Mouse (Mus musculus) intestine, postnatal 0 days (tissue): Measurements from ENCODE around the gene Jak3. TPM values are rescaled to one million over a fixed set of nuclear protein-coding genes. Genes with fewer than 3 reads are reported as not detected.
"Not testable (repeated sequence)": the region's sequence is repeated elsewhere in the genome, so short reads cannot be mapped to it uniquely, and the experiment has no call there.

ENCODE experiments used
- ATAC-seq: fragments of 200-750 bp; cut with Nextera tagmentation; 2 replicates; pipeline ENCODE4 v1.8.0; 2017; ENCODE audit warnings: mild to moderate bottlenecking, moderate TSS enrichment, moderate library complexity
- H3K27ac ChIP-seq: fragments of 300-500 bp; sonication (generic); 2 replicates; pipeline ENCODE4 v1.5.1; 2014; ENCODE audit warnings: mild to moderate bottlenecking, low read depth, low read length, moderate library complexity
- H3K27me3 ChIP-seq: fragments of 300-500 bp; sonication (generic); replicated peaks from 2 replicates; pipeline ENCODE4 v1.6.1; 2014; ENCODE audit warnings: low read length, mixed read lengths; ENCODE audit not compliant: control insufficient read depth, insufficient read depth
- H3K36me3 ChIP-seq: fragments of 300-500 bp; sonication (generic); 2 replicates; pipeline ENCODE4 v1.6.1; 2014; ENCODE audit warnings: mild to moderate bottlenecking, moderate library complexity; ENCODE audit not compliant: control insufficient read depth, insufficient read depth
- H3K4me1 ChIP-seq: fragments of 300-500 bp; sonication (generic); replicated peaks from 2 replicates; pipeline ENCODE4 v1.6.1; 2014; ENCODE audit warnings: antibody characterized with exemption, low read length, mixed read lengths; ENCODE audit not compliant: control insufficient read depth, insufficient read depth
- H3K4me2 ChIP-seq: fragments of 300-500 bp; sonication (generic); replicated peaks from 2 replicates; pipeline ENCODE4 v1.6.1; 2014; ENCODE audit warnings: low read depth, mild to moderate bottlenecking, moderate library complexity
- H3K4me3 ChIP-seq: fragments of 300-500 bp; sonication (generic); 2 replicates; pipeline ENCODE4 v1.5.1; 2014; ENCODE audit warnings: low read depth, low read length
- H3K9ac ChIP-seq: fragments of 300-500 bp; sonication (generic); 2 replicates; pipeline ENCODE4 v1.6.1; 2014; ENCODE audit warnings: mild to moderate bottlenecking, low read depth, low read length
- H3K9me3 ChIP-seq: fragments of 300-500 bp; sonication (generic); 2 replicates; pipeline ENCODE4 v1.6.1; 2016; ENCODE audit warnings: mixed run types; ENCODE audit not compliant: control insufficient read depth
- CTCF ChIP-seq: sonication (generic); IDR thresholded peaks from 2 replicates; pipeline ENCODE4 v1.5.1; 2016; ENCODE audit warnings: low read depth, mild to moderate bottlenecking, control low read depth, antibody characterized with exemption, moderate library complexity
- WGBS: fragments of 180-500 bp; shearing (Covaris S2); extraction: QIAGEN DNeasy Blood & Tissue Kit; methylation state at CpG from one replicate; pipeline ENCODE4 v1.1.7; 2014; 5-methylcytosine and 5-hydroxymethylcytosine counted together
- polyA plus RNA-seq: library from polyadenylated mRNA; unstranded; fragments of >200 nt; fragmentation: Nextera tagmentation; extraction: Ambion mirVana; gene quantifications from 2 replicates; pipeline ENCODE4 v1.2.1, GENCODE M21; 2015

Gene Jak3
- polyA plus RNA-seq, 1 experiment from 2014 or later: 5.7 TPM

DNA sequence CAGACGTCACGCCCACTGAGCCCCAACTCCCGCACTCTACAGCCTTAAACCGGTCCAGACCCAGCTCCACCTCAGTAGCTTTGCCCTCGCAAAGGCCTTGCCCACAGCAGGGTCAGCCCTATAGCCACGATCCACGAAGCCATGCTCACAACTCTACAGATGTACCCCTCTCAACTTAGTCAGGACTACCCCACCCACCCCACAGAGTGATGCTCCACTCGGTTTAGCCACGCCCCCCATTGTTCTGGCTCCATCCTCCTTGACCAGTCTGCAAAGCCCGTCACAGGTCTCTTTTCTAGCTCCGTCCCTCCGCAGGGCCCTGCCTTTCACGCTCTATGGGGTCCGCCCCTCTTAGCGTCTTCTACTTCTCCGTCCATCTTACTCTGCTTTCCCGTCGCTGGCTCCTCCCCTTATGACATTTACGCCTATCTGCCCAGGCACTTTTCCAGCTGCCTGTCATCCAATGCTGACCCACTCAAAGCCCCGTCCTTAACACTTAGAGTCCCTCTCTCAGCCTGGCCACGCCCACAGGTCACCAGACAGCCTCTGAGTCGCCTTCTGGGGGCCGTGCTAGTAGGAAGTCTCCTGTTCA, 10.1 kb downstream of the Jak3 start:
- Histone ChIP-seq H3K9ac (no peak overlapping the region), H3K36me3 (peaks cover 13% of the 10 kb centered on the region; the same call in 1 of the 2 replicates), H3K4me1 (peaks cover 4% of the 10 kb centered on the region; the same call in 1 of the 2 replicates), H3K9me3 (no peaks in the 10 kb centered on the region), H3K27me3 (peaks cover 71% of the 10 kb centered on the region), H3K4me2 (peak overlapping the region; percentile 52), H3K27ac (no peak overlapping the region), H3K4me3 (peak overlapping the region; percentile 23)
- TF ChIP-seq CTCF: no peak
- ATAC-seq: peak; percentile 16; the same call in 1 of the 2 replicates
- 7% methylated on average over 23 of the region's 23 CpGs for WGBS

DNA sequence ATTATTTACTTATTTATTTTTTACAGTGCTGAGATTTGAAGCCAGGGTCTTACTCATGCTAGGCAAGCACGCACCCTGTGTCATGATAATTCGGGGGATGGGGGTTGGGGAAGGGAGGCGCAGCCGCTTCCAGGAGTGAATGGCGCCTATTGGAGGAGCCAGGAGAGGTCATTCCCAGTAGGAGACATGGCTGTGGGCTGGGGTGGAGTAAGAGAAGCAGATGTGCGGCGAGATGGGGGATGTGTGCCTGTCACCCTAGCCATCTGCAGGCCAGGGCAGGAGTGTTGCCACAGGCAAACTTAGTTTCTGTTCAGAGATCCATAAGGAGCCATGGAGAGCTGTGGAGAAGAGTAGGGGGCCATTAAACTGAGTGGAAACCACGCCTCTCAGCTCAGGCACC, 11.5 kb downstream of the Jak3 start:
- no peak for TF ChIP-seq CTCF
- H3K9me3 ChIP-seq: no peaks in the 10 kb centered on the region
- no peak overlapping the region for H3K4me3 ChIP-seq
- peaks cover 70% of the 10 kb centered on the region for H3K27me3 ChIP-seq
- ATAC-seq: no peak
- WGBS: 14% methylated on average over 8 of the region's 8 CpGs
- peaks cover 4% of the 10 kb centered on the region; the same call in 1 of the 2 replicates for H3K4me1 ChIP-seq
- peaks cover 17% of the 10 kb centered on the region; the same call in 1 of the 2 replicates for H3K36me3 ChIP-seq
- H3K9ac ChIP-seq: no peak overlapping the region
- no peak overlapping the region for H3K27ac ChIP-seq
- H3K4me2 ChIP-seq: no peak overlapping the region

DNA sequence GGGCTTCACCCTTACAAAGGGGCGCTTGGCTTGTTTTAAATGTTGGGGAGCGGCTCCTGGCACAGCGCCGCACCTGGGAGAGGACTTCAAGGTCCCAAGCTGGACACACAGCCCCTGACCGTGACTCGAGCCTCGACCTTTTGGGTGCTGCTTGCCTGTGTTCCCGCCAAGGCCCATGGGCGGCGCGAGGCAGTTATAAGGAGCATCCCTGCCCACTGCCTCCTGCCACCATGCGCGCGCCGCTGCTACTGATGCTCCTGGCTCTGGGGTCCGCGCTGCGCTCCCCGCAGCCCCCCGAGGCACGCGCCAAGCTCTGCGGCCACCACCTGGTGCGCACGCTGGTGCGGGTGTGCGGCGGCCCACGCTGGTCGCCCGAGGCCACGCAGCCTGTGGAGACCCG, 12.9 kb downstream of the Jak3 start, which contains the start of gene Insl3:
TSS of gene Insl3 (plus strand) at position 187 of the 400 bp plus-strand sequence.
- ATAC-seq: no peak

DNA sequence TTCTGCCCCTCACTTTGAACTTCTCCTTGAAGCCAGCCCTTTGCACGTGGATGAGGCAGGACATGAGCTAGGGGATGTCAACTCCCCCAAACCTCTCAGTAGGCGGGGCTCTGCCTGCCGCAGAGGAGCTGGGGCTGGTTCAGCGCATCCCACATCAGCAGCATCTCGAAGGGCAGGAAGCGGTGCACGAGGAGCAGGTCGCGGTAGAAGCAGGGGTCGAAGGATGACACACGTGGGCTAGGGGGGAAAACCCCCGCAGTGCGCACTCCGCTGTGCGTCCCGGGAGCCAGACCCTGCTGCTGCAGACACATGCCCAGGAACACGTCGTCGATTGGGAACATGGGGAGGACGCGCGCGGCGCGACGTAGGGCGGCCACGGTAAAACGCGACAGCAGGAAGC, 16.4 kb downstream of the Jak3 start:
- Histone ChIP-seq H3K27ac (no peak overlapping the region), H3K9ac (no peak overlapping the region), H3K27me3 (peaks cover 50% of the 10 kb centered on the region), H3K4me3 (no peak overlapping the region), H3K36me3 (peaks cover 19% of the 10 kb centered on the region; the same call in 1 of the 2 replicates), H3K9me3 (no peaks in the 10 kb centered on the region), H3K4me2 (no peak overlapping the region), H3K4me1 (no peaks in the 10 kb centered on the region)
- no peak for ATAC-seq
- 44% methylated on average over 30 of the region's 30 CpGs for WGBS
- TF ChIP-seq CTCF: no peak

More for the DNA sequence above, 12.9 kb downstream of the Jak3 start, which contains the start of gene Insl3:
- 12% methylated on average over 33 of the region's 33 CpGs for WGBS
- TF ChIP-seq CTCF: no peak
- Histone ChIP-seq H3K4me1 (peaks cover 4% of the 10 kb centered on the region; the same call in 1 of the 2 replicates), H3K4me2 (no peak within 1 kb of the TSS), H3K27ac (no peak within 1 kb of the TSS), H3K36me3 (peaks cover 19% of the 10 kb centered on the region; the same call in 1 of the 2 replicates), H3K4me3 (no peak within 1 kb of the TSS), H3K9ac (no peak within 1 kb of the TSS), H3K9me3 (no peaks in the 10 kb centered on the region), H3K27me3 (peaks cover 82% of the 10 kb centered on the region)

DNA sequence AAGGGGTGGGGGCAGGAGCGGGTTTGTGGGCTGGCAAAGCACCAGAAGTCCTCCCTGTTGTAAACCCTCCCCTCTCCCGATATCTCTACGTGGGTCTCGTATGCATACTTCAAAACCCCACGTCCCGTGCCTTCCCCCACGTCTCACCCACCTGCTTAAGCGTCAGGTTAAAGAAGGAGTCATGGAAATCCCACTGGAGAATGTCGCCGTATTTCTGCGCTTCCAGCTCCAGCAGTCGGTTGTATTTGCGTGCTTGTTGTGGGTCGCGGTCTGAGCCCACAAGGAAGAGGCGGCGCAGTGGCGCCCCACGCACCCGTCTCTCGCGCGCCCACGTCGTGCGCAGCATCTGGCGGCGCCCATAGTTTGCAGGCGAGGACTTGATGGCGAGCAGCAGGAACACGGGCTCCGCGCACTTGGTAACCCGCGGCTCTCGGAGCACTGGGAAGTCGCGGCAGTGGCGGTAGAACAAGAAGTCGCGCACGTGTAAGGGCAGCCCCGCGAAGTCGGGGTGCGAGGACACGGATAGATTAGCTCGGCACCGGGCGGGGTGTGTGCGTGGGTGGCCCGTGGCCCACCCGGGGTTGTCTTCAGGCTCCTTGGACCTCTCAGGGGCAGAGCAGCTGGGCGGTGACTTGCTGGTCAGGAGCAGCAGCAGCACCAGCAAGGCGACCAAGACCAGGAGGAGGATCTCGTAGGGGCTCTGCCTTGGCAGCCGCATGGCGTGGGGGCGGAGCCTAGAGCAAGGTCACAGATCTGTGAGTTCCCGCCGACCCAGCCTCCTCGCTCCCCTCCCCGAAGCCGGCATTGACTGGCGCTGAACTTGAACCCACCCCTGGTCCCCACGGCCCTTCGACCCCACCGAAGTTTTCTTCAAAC, 17.3 kb downstream of the Jak3 start:
- Histone ChIP-seq H3K9ac (no peak overlapping the region), H3K4me2 (no peak overlapping the region), H3K36me3 (peaks cover 19% of the 10 kb centered on the region; the same call in 1 of the 2 replicates), H3K4me1 (no peaks in the 10 kb centered on the region), H3K9me3 (no peaks in the 10 kb centered on the region), H3K4me3 (no peak overlapping the region), H3K27ac (no peak overlapping the region), H3K27me3 (peaks cover 41% of the 10 kb centered on the region)
- WGBS: 33% methylated on average over 68 of the region's 68 CpGs
- ATAC-seq: 0 out of 2 replicates have a peak, but pooled peaks have one; percentile 20
- TF ChIP-seq CTCF: no peak

DNA sequence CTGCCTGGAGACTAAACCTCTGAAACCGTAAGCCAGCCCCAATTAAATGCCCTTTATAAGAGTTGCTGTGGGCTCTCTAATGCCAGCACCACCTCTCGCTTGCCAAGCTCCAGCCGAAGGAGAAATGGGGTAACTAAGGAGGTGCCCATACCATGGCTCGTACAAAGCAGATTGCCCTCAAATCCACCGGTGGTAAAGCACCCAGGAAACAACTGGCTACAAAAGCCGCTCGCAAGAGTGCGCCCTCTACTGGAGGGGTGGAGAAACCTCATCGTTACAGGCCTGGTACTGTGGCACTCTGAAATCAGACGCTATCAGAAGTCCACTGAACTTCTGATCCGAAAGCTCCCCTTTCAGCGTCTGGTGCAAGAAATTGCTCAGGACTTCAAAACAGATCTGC, 19.4 kb downstream of the Jak3 start:
- ATAC-seq, H3K27ac ChIP-seq, H3K9ac ChIP-seq, H3K4me1 ChIP-seq, H3K4me3 ChIP-seq, H3K4me2 ChIP-seq, H3K9me3 ChIP-seq: not testable (repeated sequence)
- Histone ChIP-seq H3K36me3 (peaks cover 14% of the 10 kb centered on the region; the same call in 1 of the 2 replicates), H3K27me3 (peaks cover 20% of the 10 kb centered on the region)
- TF ChIP-seq CTCF: peak; percentile 63
- 67% methylated on average over 12 of the region's 12 CpGs for WGBS
